Mouse (Mus musculus): ENCODE results near the gene Gng2.

Gene Gng2
- long read RNA-seq, experiment 1, partial matches to known transcripts, result 0 of 3 reads
- long read RNA-seq, experiment 1, other reads (novel, unspliced or antisense), result 2 of 3 reads
- long read RNA-seq, experiment 2, partial matches to known transcripts, result 1 of 4 reads
- long read RNA-seq, experiment 2, other reads (novel, unspliced or antisense), result 0 of 4 reads

GRCm38 (mm10) chr14:19977271-19978024 lies at the start of gene Gng2:
Gene Gng2 (minus strand): TSS chr14:19977627.
- intact Hi-C loops (cut with DNase I), result loop anchor here (1.0 kb wide), 1 partner anchor 20 kb away; no protein-coding TSS in a partner anchor

- intact Hi-C loops (cut with DNase I), result no loop called here
Measured at GRCm38 (mm10) chr14:20024888-20025719, 47.7 kb upstream of the Gng2 start.

GRCm38 (mm10) chr14:20023939-20024338 lies 46.5 kb upstream of the Gng2 start:
- intact Hi-C loops (cut with DNase I), result no loop called here

- intact Hi-C loops (cut with DNase I), result no loop called here
Measured at GRCm38 (mm10) chr14:20019486-20019885, 42.1 kb upstream of the Gng2 start.

GRCm38 (mm10) chr14:20012506-20013275 lies 35.3 kb upstream of the Gng2 start:
- intact Hi-C loops (cut with DNase I), result no loop called here

GRCm38 (mm10) chr14:20007446-20007845 lies 30.0 kb upstream of the Gng2 start:
- intact Hi-C loops (cut with DNase I), result no loop called here

- intact Hi-C loops (cut with DNase I), result no loop called here
Measured at GRCm38 (mm10) chr14:20004777-20005289, 27.4 kb upstream of the Gng2 start.

GRCm38 (mm10) chr14:19996853-19997252 lies 19.4 kb upstream of the Gng2 start:
- intact Hi-C loops (cut with DNase I), result loop anchor here (1.0 kb wide), 1 partner anchor 20 kb away; the partner anchor contains the start of gene Gng2

- intact Hi-C loops (cut with DNase I), result no loop called here
Measured at GRCm38 (mm10) chr14:19995943-19996342, 18.5 kb upstream of the Gng2 start.

GRCm38 (mm10) chr14:19994068-19994467 lies 16.6 kb upstream of the Gng2 start:
- intact Hi-C loops (cut with DNase I), result no loop called here

GRCm38 (mm10) chr14:19993570-19993883 lies 16.1 kb upstream of the Gng2 start:
- intact Hi-C loops (cut with DNase I), result no loop called here

- intact Hi-C loops (cut with DNase I), result no loop called here
Measured at GRCm38 (mm10) chr14:19992873-19993569, 15.6 kb upstream of the Gng2 start.

- intact Hi-C loops (cut with DNase I), result no loop called here
Measured at GRCm38 (mm10) chr14:19991861-19992260, 14.4 kb upstream of the Gng2 start.

- intact Hi-C loops (cut with DNase I), result no loop called here
Measured at GRCm38 (mm10) chr14:19990436-19990993, 13.1 kb upstream of the Gng2 start.

- intact Hi-C loops (cut with DNase I), result no loop called here
Measured at GRCm38 (mm10) chr14:19988410-19988809, 11.0 kb upstream of the Gng2 start.

GRCm38 (mm10) chr14:19987358-19987834 lies 10.0 kb upstream of the Gng2 start:
- intact Hi-C loops (cut with DNase I), result no loop called here

GRCm38 (mm10) chr14:19986614-19987357 lies 9.4 kb upstream of the Gng2 start:
- intact Hi-C loops (cut with DNase I), result no loop called here

GRCm38 (mm10) chr14:19985912-19986613 lies 8.6 kb upstream of the Gng2 start:
- intact Hi-C loops (cut with DNase I), result no loop called here
